Mouse (Mus musculus) MEL (cell line): ENCODE data around the gene Calcr. TPM values are rescaled to one million over a fixed set of nuclear protein-coding genes. Genes with fewer than 3 reads are reported as not detected.

Experiments
- DNase-seq: peaks from one replicate; pipeline ENCODE4 v3.0.0; 2011; ENCODE audit warnings: low read depth, low spot score
- H3K27ac ChIP-seq: 2 replicates; pipeline ENCODE4 v1.5.1; 2012; ENCODE audit warnings: low read depth, mild to moderate bottlenecking, control low read depth, low read length, moderate library complexity; ENCODE audit not compliant: control insufficient read depth
- H3K27me3 ChIP-seq, 2 experiments: fragments of 150-350 bp in 1 of 2; sonication (generic) in 1 of 2; 2 replicates each; pipeline ENCODE4 v1.6.1; 2012; ENCODE audit warnings: low read length in 2 of 2, mild to moderate bottlenecking in 2 of 2, improper control_type of control experiment in 1 of 2, moderate library complexity in 1 of 2; ENCODE audit not compliant: insufficient read depth in 2 of 2, control insufficient read depth in 1 of 2
- H3K36me3 ChIP-seq, 2 experiments: 2 replicates each; pipeline ENCODE4 v1.6.1; 2012 to 2014; ENCODE audit warnings: low read length in 2 of 2, improper control_type of control experiment in 1 of 2, inconsistent platforms in 1 of 2, mild to moderate bottlenecking in 1 of 2; ENCODE audit not compliant: insufficient read depth in 2 of 2, control insufficient read depth in 1 of 2
- H3K4me1 ChIP-seq, 2 experiments: fragments of 150-350 bp in 1 of 2; sonication (generic) in 1 of 2; 2 replicates each; pipeline ENCODE4 v1.6.1; 2012; ENCODE audit warnings: low read length in 2 of 2, improper control_type of control experiment in 1 of 2, mild to moderate bottlenecking in 1 of 2; ENCODE audit not compliant: insufficient read depth in 2 of 2, control insufficient read depth in 1 of 2
- H3K4me3 ChIP-seq, 2 experiments: fragments of 150-350 bp in 1 of 2; sonication (generic) in 1 of 2; 2 replicates each; pipeline ENCODE4 v1.5.1; 2012; ENCODE audit warnings: low read depth in 2 of 2, low read length in 2 of 2, mild to moderate bottlenecking in 2 of 2, moderate library complexity in 2 of 2, control low read depth in 1 of 2, improper control_type of control experiment in 1 of 2; ENCODE audit not compliant: control insufficient read depth in 1 of 2, insufficient read depth in 1 of 2
- H3K79me2 ChIP-seq: 2 replicates; pipeline ENCODE4 v1.6.1; 2012; ENCODE audit warnings: mild to moderate bottlenecking, low read length, moderate library complexity; ENCODE audit not compliant: control insufficient read depth, poor library complexity, insufficient read depth
- H3K9ac ChIP-seq: 2 replicates; pipeline ENCODE4 v1.6.1; 2012; ENCODE audit warnings: low read depth, mild to moderate bottlenecking, control low read depth, low read length, moderate library complexity; ENCODE audit not compliant: control insufficient read depth, poor library complexity, severe bottlenecking
- H3K9me3 ChIP-seq: fragments of 150-350 bp; sonication (generic); replicated peaks from 2 replicates; pipeline ENCODE4 v1.6.1; 2012; ENCODE audit warnings: mild to moderate bottlenecking, low read length, improper control_type of control experiment, moderate library complexity; ENCODE audit not compliant: insufficient read depth
- CHD1 ChIP-seq: IDR thresholded peaks from 2 replicates; pipeline ENCODE4 v1.6.1; 2012; ENCODE audit warnings: low read depth, mild to moderate bottlenecking, inconsistent platforms, low read length, improper control_type of control experiment
- CTCF ChIP-seq, 3 experiments: IDR thresholded peaks in 2 of 3; conservative IDR thresholded peaks in 1 of 3; 2 replicates each; pipeline ENCODE4 v1.5.1; 2011 to 2012; ENCODE audit warnings: low read length in 3 of 3, low read depth in 2 of 3, mild to moderate bottlenecking in 2 of 3, improper control_type of control experiment in 1 of 3, inconsistent platforms in 1 of 3, mixed read lengths in 1 of 3, moderate library complexity in 1 of 3; ENCODE audit not compliant: control insufficient read depth in 1 of 3, insufficient read depth in 1 of 3, poor library complexity in 1 of 3, severe bottlenecking in 1 of 3
- ETS1 ChIP-seq: IDR thresholded peaks from 2 replicates; pipeline ENCODE4 v1.6.1; 2012; ENCODE audit warnings: low read depth, mild to moderate bottlenecking, inconsistent platforms, low read length, improper control_type of control experiment, moderate library complexity
- GABPA ChIP-seq: IDR thresholded peaks from 2 replicates; pipeline ENCODE4 v1.6.1; 2012; ENCODE audit warnings: low read depth, mild to moderate bottlenecking, inconsistent platforms, low read length, improper control_type of control experiment, moderate library complexity
- GATA1 ChIP-seq: IDR thresholded peaks from 2 replicates; pipeline ENCODE4 v1.6.1; 2011; ENCODE audit warnings: low read depth, low read length, improper control_type of control experiment
- MAX ChIP-seq: IDR thresholded peaks from 2 replicates; pipeline ENCODE4 v1.6.1; 2011; ENCODE audit warnings: low read length, improper control_type of control experiment
- POLR2A ChIP-seq, 2 experiments: IDR thresholded peaks; 2 replicates each; pipeline ENCODE4 v1.6.1; 2011 to 2012; ENCODE audit warnings: low read length in 2 of 2, mild to moderate bottlenecking in 2 of 2, control low read depth in 1 of 2, improper control_type of control experiment in 1 of 2, low read depth in 1 of 2, moderate library complexity in 1 of 2; ENCODE audit not compliant: control insufficient read depth in 1 of 2, insufficient read depth in 1 of 2, poor library complexity in 1 of 2
- POLR2AphosphoS5 ChIP-seq: IDR thresholded peaks from 2 replicates; pipeline ENCODE4 v1.6.1; 2012; ENCODE audit warnings: low read depth, borderline replicate concordance, mild to moderate bottlenecking, inconsistent platforms, low read length, moderate library complexity, mixed read lengths
- RAD21 ChIP-seq: IDR thresholded peaks from 2 replicates; pipeline ENCODE4 v1.6.1; 2011; ENCODE audit warnings: mild to moderate bottlenecking, low read depth, low read length, improper control_type of control experiment
- RCOR1 ChIP-seq: IDR thresholded peaks from 2 replicates; pipeline ENCODE4 v1.6.1; 2012; ENCODE audit warnings: low read depth, mild to moderate bottlenecking, inconsistent platforms, low read length, improper control_type of control experiment
- SMC3 ChIP-seq: IDR thresholded peaks from 2 replicates; pipeline ENCODE4 v1.6.1; 2011; ENCODE audit warnings: low read depth, low read length, improper control_type of control experiment
- TBP ChIP-seq: IDR thresholded peaks from 2 replicates; pipeline ENCODE4 v1.8.0; 2011; ENCODE audit warnings: low read depth, low read length, improper control_type of control experiment
- UBTF ChIP-seq: IDR thresholded peaks from 2 replicates; pipeline ENCODE4 v1.6.1; 2012; ENCODE audit warnings: low read depth, mild to moderate bottlenecking, inconsistent platforms, low read length, improper control_type of control experiment, moderate library complexity, borderline replicate concordance; ENCODE audit not compliant: insufficient read depth
- USF1 ChIP-seq: IDR thresholded peaks from 2 replicates; pipeline ENCODE4 v1.6.1; 2014; ENCODE audit warnings: low read depth, mild to moderate bottlenecking, inconsistent platforms, low read length, improper control_type of control experiment, moderate library complexity
- USF2 ChIP-seq, 2 experiments: IDR thresholded peaks; 2 replicates each; pipeline ENCODE4 v1.6.1; 2011 to 2012; ENCODE audit warnings: improper control_type of control experiment in 2 of 2, low read length in 2 of 2, borderline replicate concordance in 1 of 2, inconsistent platforms in 1 of 2, low read depth in 1 of 2, mild to moderate bottlenecking in 1 of 2; ENCODE audit not compliant: insufficient read depth in 1 of 2
- ZMIZ1 ChIP-seq: IDR thresholded peaks from 2 replicates; pipeline ENCODE4 v1.6.1; 2012; ENCODE audit warnings: low read depth, mild to moderate bottlenecking, inconsistent platforms, low read length, improper control_type of control experiment, moderate library complexity
- ZNF384 ChIP-seq: IDR thresholded peaks from 2 replicates; pipeline ENCODE4 v1.6.1; 2012; ENCODE audit warnings: low read depth, mild to moderate bottlenecking, inconsistent platforms, low read length, improper control_type of control experiment
- polyA plus RNA-seq, 2 experiments: library from polyadenylated mRNA; stranded (reverse) in 1 of 2; unstranded in 1 of 2; fragments of >175 nt in 1 of 2; fragments of >200 nt in 1 of 2; gene quantifications; 2 replicates each; pipeline versions ENCODE4 v1.2.1 to v1.2.4; 2012; ENCODE audit warnings: low replicate concordance in 2 of 2, low read depth in 1 of 2; ENCODE audit not compliant: insufficient read length in 2 of 2, insufficient read depth in 1 of 2, missing spikeins in 1 of 2
- total RNA-seq: library from RNA; depleted of rRNA; stranded (reverse); fragments of 300-350 nt; gene quantifications from 2 replicates; pipeline ENCODE4 v1.2.3, GENCODE M21; 2012

Calcr gene
- total and polyA plus RNA-seq, 3 experiments, result not detected

DNA sequence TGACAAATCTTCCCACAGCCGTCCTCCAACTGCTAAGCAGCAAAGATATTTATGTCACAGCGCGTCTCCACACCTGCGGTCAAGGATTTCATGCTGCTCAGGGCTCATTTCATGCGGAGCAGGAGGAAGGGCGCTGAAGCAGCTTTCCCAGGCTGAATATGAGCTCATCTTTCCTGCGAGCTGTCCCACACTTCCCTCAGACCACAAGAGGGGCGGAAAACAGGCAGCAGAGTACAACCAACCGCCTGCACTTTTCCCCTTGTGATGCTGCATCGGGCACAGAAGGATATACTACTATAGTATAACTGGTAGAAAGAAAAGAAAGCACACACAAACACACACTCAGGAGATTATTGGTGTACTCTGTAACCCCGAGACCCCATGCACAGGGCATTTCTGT, 23.2 kb downstream of the Calcr start:
- Histone ChIP-seq H3K4me1 (no peaks in the 10 kb centered on the region), H3K9me3 (no peaks in the 10 kb centered on the region), H3K27me3 (peaks cover 0 to 6% of the 10 kb centered on the region in 2 experiments; a peak in 2 of 4 replicates), H3K36me3 (no peaks in the 10 kb centered on the region), H3K9ac (no peak overlapping the region), H3K27ac (no peak overlapping the region), H3K79me2 (no peaks in the 10 kb centered on the region), H3K4me3 (no peak overlapping the region)
- TF ChIP-seq SMC3 (no peak), ZNF384 (no peak), MAX (no peak), USF1 (no peak), ETS1 (no peak), TBP (no peak)
- DNase-seq, result no peak

GRCm38 (mm10) chr6:3730246-3730867, 34.2 kb downstream of the Calcr start:
- Histone ChIP-seq H3K9me3 (no peaks in the 10 kb centered on the region), H3K36me3 (no peaks in the 10 kb centered on the region), H3K9ac (no peak overlapping the region), H3K79me2 (no peaks in the 10 kb centered on the region), H3K27ac (no peak overlapping the region), H3K4me1 (no peaks in the 10 kb centered on the region), H3K4me3 (no peak overlapping the region), H3K27me3 (peaks cover 0 to 1% of the 10 kb centered on the region in 2 experiments; a peak in 2 of 4 replicates)
- no peak for DNase-seq
- TF ChIP-seq UBTF (no peak), RCOR1 (no peak), CTCF (IDR thresholded peaks at IDR 0.05 in 2 of 3, conservative IDR thresholded peaks at IDR 0.05 in 1 of 3; ENCODE audit: control insufficient read depth in 1 of 3, insufficient read depth in 1 of 3, low read depth in 2 of 3, low read length in 3 of 3, poor library complexity in 1 of 3, severe bottlenecking in 1 of 3) (no peak), ZMIZ1 (no peak), GATA1 (no peak), POLR2AphosphoS5 (no peak), USF2 (IDR thresholded peaks at IDR 0.05; ENCODE audit: borderline replicate concordance in 1 of 2, insufficient read depth in 1 of 2, low read depth in 1 of 2, low read length in 2 of 2) (no peak), RAD21 (no peak), POLR2A (IDR thresholded peaks at IDR 0.05; ENCODE audit: control insufficient read depth in 1 of 2, insufficient read depth in 1 of 2, low read depth in 1 of 2, low read length in 2 of 2, poor library complexity in 1 of 2) (no peak), ETS1 (no peak), CHD1 (no peak), ZNF384 (no peak), GABPA (no peak)
